Mouse (Mus musculus) testis, adult 2 months (tissue): ENCODE measurements at regions not wholly inside any gene's neighbourhood (a gene's known extent, or its start where the extent isn't known, plus 50 kb on each side); places are given as distances from the start of the nearest gene placed in this dataset.

Experiments
- CTCF ChIP-seq: fragments of 200-500 bp; IDR thresholded peaks from 2 replicates; pipeline ENCODE4 v1.5.1; 2012; ENCODE audit warnings: low read depth, mild to moderate bottlenecking, inconsistent platforms, low read length, moderate library complexity; ENCODE audit not compliant: control insufficient read depth, insufficient read depth, insufficient replicate concordance
- POLR2A ChIP-seq: fragments of 200-500 bp; IDR thresholded peaks from 2 replicates; pipeline ENCODE4 v1.6.1; 2012; ENCODE audit warnings: low read depth, mild to moderate bottlenecking, inconsistent platforms, low read length, moderate library complexity; ENCODE audit not compliant: control insufficient read depth

- no peak for TF ChIP-seq POLR2A
- no peak for TF ChIP-seq CTCF
These were observed 137.3 kb downstream of the Cog6 start for GRCm38 (mm10) chr3:52879700-52880099.
